Mouse (Mus musculus) adrenal gland (tissue): ENCODE results near the gene Mcm9.

Source experiments
- intact Hi-C: fragments of 180-260 bp; cut with DNase I; formaldehyde crosslinking; loops from one replicate; pipeline ENCODE4 v1.15.1; 2025

Gene Mcm9

GRCm38 (mm10) chr10:53580621-53581081 is 49.6 kb downstream of the Mcm9 start:
- intact Hi-C loops = no loop called here

GRCm38 (mm10) chr10:53580137-53580536 is 50.1 kb downstream of the Mcm9 start:
- intact Hi-C loops = no loop called here

- intact Hi-C loops = no loop called here
Observed at GRCm38 (mm10) chr10:53568531-53568930, 61.7 kb downstream of the Mcm9 start.

GRCm38 (mm10) chr10:53565538-53565937 is 64.7 kb downstream of the Mcm9 start:
- intact Hi-C loops = no loop called here

- intact Hi-C loops = no loop called here
Observed at GRCm38 (mm10) chr10:53562001-53562400, 68.2 kb downstream of the Mcm9 start.

GRCm38 (mm10) chr10:53537596-53537995 is 92.6 kb downstream of the Mcm9 start:
- intact Hi-C loops = no loop called here

GRCm38 (mm10) chr10:53532297-53532696 is 97.9 kb downstream of the Mcm9 start:
- intact Hi-C loops = no loop called here

GRCm38 (mm10) chr10:53527838-53528773 is 102.1 kb downstream of the Mcm9 start:
- intact Hi-C loops = loop anchor here (1.0 kb wide), 1 partner anchor 180 kb away; no protein-coding TSS in a partner anchor

- intact Hi-C loops = no loop called here
Observed at GRCm38 (mm10) chr10:53527344-53527743, 102.9 kb downstream of the Mcm9 start.

- intact Hi-C loops = no loop called here
Observed at GRCm38 (mm10) chr10:53526350-53526749, 103.9 kb downstream of the Mcm9 start.

- intact Hi-C loops = no loop called here
Observed at GRCm38 (mm10) chr10:53525265-53525976, 104.8 kb downstream of the Mcm9 start.

GRCm38 (mm10) chr10:53519068-53519954 is 110.9 kb downstream of the Mcm9 start:
- intact Hi-C loops = no loop called here

- intact Hi-C loops = no loop called here
Observed at GRCm38 (mm10) chr10:53518599-53518913, 111.7 kb downstream of the Mcm9 start.

GRCm38 (mm10) chr10:53517770-53518598 is 112.3 kb downstream of the Mcm9 start:
- intact Hi-C loops = no loop called here

- intact Hi-C loops = no loop called here
Observed at GRCm38 (mm10) chr10:53512491-53512890, 117.7 kb downstream of the Mcm9 start.

GRCm38 (mm10) chr10:53509158-53509773 is 121.0 kb downstream of the Mcm9 start:
- intact Hi-C loops = loop anchor here (2.0 kb wide), 1 partner anchor 160 kb away; no protein-coding TSS in a partner anchor

GRCm38 (mm10) chr10:53508676-53509075 is 121.6 kb downstream of the Mcm9 start:
- intact Hi-C loops = loop anchor here (2.0 kb wide), 1 partner anchor 160 kb away; no protein-coding TSS in a partner anchor

GRCm38 (mm10) chr10:53505526-53505925 is 124.7 kb downstream of the Mcm9 start:
- intact Hi-C loops = no loop called here

GRCm38 (mm10) chr10:53505069-53505468 is 125.2 kb downstream of the Mcm9 start:
- intact Hi-C loops = no loop called here
